Mouse (Mus musculus): ENCODE data around the gene Fam173b. TPM values are rescaled to one million over a fixed set of nuclear protein-coding genes. Genes with fewer than 3 reads are reported as not detected.
A peak's percentile ranks its signal among the peaks of the same experiment; 100 is the strongest.

Fam173b gene
- total RNA-seq, 2 experiments from 2014 or later, result 11.4 to 11.8 TPM

DNA sequence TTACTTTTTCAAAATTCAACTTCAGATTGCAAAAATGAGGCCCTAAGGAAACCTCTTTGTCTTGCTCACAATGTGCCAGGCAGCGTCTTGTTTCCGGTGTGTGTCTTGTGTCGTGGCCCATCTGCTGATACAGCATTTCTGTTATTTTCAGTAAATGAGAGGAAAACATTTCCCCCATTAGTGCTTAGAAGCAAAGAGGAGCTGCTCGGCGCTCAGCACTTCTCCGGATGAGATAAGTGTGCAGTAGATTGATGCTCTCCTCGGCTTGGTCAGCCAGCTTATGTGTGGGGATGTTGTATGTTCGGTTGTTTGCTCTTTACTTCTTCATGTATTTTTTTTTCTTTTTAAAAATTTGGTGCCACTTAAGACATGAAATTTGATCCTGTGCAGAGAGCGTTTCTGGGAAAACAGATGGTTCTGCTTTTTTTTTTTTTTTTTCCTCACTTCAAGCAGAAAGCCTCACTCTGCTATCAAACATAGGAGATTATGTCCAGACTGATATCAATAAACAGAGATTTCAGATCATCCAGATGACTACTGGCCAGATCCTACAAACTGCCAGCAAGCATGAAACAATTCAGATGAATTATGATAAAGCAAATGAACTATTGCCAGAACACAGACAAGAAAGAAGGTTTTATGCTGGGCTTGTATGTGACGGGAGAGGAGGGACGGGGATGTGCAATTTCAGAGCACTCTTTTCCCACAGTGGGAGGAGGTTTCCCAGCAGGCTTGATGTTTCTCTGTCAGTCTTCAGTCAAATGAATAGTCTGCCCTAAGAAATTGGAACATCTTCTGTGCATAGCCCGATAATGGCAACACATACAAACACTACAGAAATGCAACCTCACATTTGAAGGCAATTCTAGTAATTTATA is 25.9 kb downstream of the Fam173b start:
- intact Hi-C loops (cut with DNase I), result no loop called here
- peak in 1 of 2 experiments; percentile 9 for DNase-seq (ENCODE audit: low spot score in 2 of 2)

DNA sequence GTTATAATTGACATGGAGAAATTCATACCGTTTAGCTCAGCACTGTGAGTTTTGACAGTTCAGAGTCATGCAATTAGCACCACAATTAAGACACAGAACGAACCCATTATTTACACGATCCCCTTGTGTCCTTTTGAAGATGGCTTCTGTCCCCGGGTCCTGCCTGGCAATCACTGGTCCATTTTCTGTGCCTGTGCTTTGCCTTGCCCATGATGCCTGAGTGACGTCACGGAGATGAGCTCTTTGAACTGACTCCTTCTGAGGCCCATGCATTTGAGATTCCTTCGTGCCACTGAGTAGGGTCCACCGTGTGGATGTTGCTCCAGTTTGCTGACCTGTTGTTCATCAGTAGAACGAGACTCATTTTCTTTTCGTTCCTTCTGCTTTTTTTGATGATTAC is 26.5 kb downstream of the Fam173b start:
- intact Hi-C loops (cut with DNase I), result no loop called here

DNA sequence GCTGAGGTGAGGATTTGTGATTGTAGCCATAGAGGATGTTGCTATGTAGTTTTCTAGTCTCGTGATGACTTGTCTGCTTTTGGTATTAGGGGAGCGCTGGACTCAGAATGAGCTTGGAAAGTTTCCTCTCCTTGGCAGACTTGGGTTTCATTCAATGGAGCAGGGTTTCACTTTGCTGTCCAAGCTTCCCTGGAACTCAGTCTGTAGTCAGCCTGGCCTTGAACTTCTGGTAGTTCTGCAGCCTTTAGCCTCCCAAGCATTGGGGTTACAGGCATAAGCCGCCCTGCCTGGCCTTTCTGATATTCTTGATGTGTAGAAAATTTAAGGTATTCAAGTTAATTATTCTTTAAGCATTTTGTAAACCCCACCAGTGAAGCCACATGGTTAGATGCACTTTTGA is 27.9 kb downstream of the Fam173b start:
- DNase-seq (ENCODE audit: low spot score in 2 of 2), result no peak
- intact Hi-C loops (cut with DNase I), result no loop called here

More for the DNA sequence above, 26.5 kb downstream of the Fam173b start:
- no peak for DNase-seq (ENCODE audit: low spot score in 2 of 2)

DNA sequence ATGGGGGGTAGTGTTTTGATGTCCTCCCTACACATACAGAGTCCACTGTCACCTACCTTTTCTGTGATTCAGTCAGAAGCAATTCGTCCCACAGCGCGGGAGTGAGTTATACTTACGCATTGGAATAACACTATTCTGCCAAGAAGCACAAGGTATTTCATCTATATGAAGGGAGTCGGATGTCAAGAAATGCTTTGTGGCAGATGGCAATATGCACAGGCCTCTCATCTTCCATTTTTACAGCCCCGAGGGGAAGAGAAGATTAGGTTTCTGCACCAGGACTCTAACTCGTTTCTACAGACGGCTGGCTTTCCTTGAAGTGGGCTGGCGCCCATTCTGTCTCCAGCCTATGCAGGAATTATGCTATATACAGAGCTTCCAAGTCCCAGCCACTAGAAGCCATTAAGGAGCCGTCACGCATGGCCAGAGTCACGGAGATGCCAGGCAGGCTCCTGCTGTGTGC is 29.8 kb downstream of the Fam173b start:
- no peak for DNase-seq (ENCODE audit: low spot score in 2 of 2)
- intact Hi-C loops (cut with DNase I), result no loop called here

DNA sequence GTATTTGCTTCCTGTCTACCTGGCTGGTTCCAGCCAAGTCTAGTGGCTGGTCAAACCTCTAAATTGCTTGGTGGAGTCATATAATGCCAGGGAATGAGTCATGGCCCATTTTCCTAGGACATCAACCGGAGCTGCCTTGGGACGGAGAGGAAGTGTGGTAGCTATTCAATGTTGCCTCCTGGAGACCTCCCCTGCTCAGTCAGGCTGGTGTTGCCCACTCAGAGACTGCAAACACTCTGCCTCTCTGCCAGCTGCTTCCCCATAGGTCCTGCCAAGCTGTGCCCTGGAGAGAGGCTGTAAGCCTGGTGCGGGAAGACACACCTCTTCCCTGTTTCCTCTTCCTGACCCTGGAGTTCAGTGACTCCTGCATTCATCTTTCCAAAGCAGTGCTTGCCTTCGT is 30.8 kb downstream of the Fam173b start:
- DNase-seq (ENCODE audit: low spot score in 2 of 2), result no peak
- intact Hi-C loops (cut with DNase I), result no loop called here

DNA sequence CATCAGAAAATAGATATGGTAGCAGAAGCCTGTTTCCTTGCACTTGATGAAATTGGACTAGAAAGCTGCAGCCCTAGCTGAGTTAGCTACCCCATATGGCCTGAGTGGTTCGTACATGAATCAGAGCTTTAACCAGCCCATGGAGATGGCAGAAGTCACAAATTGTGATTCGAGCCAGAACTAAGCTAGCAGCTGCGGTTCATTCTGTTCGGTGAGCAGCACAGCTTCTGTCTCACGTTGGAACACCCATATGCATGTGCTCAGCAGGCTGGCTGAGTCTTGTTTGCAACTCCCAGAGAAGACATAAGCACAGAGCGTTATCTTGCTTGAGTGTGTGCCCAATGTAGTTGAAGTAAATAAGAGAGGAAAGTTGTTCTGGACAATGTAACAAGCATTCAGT is 32.9 kb downstream of the Fam173b start:
- intact Hi-C loops (cut with DNase I), result no loop called here

DNA sequence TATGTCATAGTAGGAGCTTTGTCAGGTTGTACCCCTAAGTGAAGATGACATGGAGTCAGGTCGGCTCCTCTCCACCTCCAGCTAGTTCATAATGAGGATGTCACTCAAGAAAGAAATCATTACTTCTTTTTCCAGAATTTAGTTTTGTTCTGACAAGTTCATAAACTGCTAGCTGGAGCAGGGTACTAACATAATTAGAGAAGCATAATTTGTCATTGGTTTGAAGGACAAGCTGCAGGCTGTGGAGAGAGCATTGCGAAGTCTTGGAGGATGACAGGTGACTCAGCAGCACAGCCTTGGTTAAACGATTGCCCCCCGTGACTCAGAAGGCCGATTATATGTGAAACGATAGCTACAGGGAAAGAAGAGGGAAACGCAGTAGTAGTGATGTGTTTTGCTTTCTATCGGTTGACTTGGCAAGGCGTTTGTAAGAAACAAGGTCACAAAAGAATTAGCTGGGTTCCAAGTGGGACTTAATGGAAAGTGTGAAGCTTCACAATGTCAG is 34.5 kb downstream of the Fam173b start:
- intact Hi-C loops (cut with DNase I), result no loop called here

More for the DNA sequence above, 32.9 kb downstream of the Fam173b start:
- DNase-seq (ENCODE audit: low spot score in 2 of 2), result peak; percentile 38 to 76

DNA sequence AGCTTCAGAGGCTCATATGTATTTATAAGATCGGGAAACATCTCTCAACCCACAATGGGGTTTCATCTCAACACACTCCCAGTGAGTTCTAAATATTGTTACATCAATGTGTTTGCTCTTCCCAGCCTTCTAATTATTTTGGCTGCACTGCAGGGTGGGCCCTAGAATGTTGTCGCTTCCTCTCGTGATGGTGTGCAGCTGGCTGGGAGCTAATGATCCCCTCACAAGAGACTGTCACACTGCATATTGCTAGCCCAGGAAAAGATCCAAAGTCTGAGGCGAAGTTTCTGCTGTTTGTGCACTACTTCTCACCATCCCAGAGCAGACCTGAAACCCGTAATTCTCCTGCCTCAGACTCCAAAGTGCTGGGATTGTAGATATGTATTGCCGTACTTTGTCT is 45.6 kb downstream of the Fam173b start:
- intact Hi-C loops (cut with DNase I), result no loop called here
- DNase-seq (ENCODE audit: low spot score in 2 of 2), result no peak

More for the DNA sequence above, 34.5 kb downstream of the Fam173b start:
- DNase-seq (ENCODE audit: low spot score in 2 of 2), result no peak

DNA sequence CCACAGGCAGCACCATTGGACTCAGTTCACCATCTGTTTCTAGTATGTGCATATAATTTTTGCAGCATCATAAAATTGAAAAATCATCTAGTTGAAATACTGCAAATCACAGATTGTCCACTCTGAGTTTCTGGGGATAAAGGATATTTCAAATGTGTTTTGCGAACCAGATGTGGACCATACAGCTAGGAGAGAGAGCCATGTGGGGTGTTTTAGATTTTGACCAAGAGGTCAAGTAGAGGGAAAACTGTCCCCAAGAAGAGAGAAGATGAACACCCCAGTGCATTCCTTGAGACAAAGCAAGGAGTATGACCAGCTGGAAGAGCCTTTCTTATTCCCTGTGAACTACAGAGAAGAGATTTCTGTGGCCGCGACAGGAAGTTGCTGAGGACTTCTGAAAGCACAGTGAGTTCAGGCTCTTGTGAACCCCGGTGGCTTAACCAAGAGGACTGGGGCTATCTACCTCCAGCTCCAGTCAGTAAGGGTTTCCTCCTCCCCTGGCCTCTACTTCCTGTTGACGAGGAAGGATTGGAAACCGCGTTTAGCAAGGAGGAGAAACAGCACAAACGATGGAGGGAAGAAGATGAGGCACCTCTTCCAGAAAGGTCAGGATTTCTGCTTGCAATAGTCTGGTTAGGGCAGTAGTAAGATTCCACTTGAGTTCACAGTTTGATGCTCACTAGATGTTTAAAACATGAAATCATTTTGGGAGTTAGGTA is 46.4 kb downstream of the Fam173b start:
- intact Hi-C loops (cut with DNase I), result no loop called here

DNA sequence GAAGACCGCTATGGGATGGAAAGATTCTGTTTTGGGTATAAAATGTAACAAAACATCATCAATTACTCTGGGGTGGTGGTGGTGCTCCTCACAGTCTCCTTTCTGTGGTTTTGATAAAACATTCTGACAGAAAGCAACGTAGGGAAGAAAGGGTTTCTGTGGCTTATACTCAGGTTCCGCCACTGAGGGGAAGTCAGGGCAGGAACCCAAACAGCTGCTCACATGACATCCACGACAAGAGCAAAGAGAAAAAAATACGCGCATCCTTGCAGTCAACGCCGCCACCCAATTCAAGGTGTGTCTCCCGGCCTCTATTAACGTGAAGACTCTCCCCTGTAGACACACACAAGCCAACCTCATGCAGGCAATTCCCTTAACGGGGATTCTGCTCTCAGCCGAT is 48.0 kb downstream of the Fam173b start:
- intact Hi-C loops (cut with DNase I), result no loop called here
- DNase-seq (ENCODE audit: low spot score in 2 of 2), result no peak

More for the DNA sequence above, 46.4 kb downstream of the Fam173b start:
- no peak for DNase-seq (ENCODE audit: low spot score in 2 of 2)

DNA sequence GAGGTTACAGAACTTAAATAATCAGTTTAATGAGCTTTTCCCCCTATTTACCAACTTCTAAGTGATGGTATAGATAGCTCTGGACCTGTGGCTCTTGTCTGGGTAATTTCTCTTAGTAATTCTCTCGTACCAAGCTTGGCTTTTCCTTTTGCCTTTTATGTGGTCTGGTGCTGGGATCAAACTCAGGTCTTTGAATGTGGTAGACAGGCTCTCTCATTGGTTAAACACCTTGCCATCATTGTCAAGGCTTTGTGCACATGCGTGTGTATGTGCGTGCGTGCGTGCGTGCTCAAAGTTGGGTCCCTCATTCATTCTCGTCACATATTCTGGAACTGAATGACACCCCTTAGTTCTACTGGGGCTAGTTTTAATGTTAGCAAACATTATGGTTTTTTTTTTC is 49.2 kb downstream of the Fam173b start:
- intact Hi-C loops (cut with DNase I), result no loop called here
- no peak for DNase-seq (ENCODE audit: low spot score in 2 of 2)

DNA sequence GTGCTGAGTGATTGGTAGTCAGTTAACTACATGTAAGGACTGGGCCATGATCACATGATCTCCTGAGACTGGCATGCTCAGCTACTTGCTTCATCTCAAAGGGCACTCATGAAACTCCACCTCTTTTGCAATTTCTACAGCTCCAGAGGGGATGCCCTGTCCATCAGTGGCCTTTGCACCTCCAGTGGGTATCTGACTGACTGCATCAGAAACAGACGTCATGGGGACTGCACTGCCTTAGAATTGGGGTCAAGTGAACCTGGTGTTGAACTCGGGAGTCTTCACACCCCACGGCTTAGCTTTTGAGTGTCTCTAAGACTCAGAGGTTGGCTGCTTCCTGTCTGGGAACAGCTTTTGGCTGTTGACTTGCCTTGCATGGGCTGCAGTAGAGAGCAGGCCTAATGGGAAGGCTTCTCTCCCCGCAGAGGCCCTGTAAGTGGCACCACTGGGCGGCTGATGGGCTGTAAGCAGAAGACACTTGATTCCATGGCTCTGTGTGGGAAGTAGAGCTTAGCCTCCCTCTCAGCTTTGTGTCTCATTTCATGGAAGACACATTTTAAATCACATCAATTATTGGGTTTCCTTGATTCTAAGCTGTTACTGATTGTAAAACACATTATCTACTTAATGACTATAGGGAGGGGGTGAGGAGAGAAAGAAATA is 58.6 kb downstream of the Fam173b start:
- intact Hi-C loops (cut with DNase I), result no loop called here
- no peak for DNase-seq (ENCODE audit: low spot score in 2 of 2)

DNA sequence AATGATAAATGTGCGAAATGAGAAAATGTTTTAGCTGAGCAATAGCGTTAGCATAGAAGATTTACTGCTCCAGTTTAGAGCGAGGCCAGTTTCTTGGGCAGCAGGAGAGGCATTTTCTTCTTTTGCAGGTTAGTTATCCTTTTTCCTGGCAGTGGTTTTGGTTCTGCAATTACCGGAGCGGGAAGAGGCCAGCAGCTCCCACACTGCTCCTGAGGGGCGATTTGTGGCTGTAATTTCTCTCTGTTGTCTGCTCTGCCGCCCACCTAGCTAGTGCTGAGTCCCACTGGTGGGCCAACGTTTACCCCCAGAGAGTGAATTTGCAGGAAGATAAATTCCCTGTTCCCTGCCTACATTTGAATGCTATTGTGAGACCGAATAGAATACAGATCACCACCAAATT is 59.2 kb downstream of the Fam173b start:
- intact Hi-C loops (cut with DNase I), result no loop called here

DNA sequence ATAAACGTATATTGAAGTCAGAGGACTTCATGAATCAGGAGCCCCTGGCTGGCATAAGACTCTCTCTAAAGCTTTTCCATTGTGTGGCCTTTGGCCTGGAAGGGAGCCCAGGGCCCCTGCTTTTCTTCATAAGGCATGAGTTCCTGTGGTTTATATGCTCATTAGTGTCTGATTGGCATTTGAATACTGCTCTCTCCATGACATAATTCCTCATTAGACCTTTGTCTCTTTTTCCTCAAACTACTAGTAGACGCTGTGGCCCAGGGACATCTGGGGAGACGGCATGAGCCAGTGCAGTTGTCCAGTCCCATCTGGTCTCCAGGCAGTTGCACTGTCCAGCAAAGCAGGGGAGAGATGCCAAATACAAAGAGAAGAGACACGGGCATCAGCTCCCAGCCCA is 60.1 kb downstream of the Fam173b start:
- DNase-seq (ENCODE audit: low spot score in 2 of 2), result no peak
- intact Hi-C loops (cut with DNase I), result no loop called here

More for the DNA sequence above, 59.2 kb downstream of the Fam173b start:
- DNase-seq (ENCODE audit: low spot score in 2 of 2), result no peak

DNA sequence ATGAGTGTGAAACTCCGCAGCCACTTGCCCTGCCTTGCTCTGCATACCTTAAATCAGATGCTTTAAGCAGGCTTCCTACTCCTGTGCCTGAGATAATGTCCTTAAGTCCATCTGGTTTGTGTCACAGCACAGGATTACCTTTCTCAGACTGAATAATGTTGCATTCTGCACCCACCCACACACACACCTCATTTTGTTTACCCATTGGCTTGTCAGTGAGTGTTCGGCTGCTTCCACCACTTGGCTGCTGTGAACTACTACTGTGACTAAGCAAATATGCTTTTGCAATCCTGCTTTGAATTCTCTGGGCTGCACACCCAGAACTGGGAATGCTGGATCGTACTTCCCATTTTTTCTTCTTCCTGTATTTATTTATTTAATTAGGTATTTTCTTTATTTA is 61.4 kb downstream of the Fam173b start:
- intact Hi-C loops (cut with DNase I), result no loop called here
- DNase-seq (ENCODE audit: low spot score in 2 of 2), result peak; percentile 23 to 25

Other genes starting within 250 kb of the Fam173b start
- 10 to 100 TPM; 56.1 to 61.6 TPM for gene Ankrd33b, start 234.1 kb upstream of the Fam173b start, total RNA-seq (2021)
- gene Ropn1l, start 148.1 kb upstream of the Fam173b start, total RNA-seq (2021), result 1 to 10 TPM in 1 of 2 experiments, under 1 TPM in 1; 0.82 to 2.1 TPM
- gene March6, start 70.8 kb upstream of the Fam173b start, total RNA-seq (2021), result 100 to 1,000 TPM; 196 to 206 TPM
- 10 to 100 TPM; 14.5 to 16.3 TPM for gene Cmbl, start 36.5 kb upstream of the Fam173b start, total RNA-seq (2021)
- gene Cct5, start within 50 bp of the Fam173b start, total RNA-seq (2021), result 100 to 1,000 TPM; 183 to 197 TPM